Mouse (Mus musculus): ENCODE results near the gene Phtf1.

Phtf1 gene

GRCm38 (mm10) chr3:104026938-104027337, 59.0 kb downstream of the Phtf1 start:
- no peak for DNase-seq

GRCm38 (mm10) chr3:104032086-104032485, 64.2 kb downstream of the Phtf1 start:
- DNase-seq, result no peak

GRCm38 (mm10) chr3:104032747-104033146, 64.8 kb downstream of the Phtf1 start:
- no peak for DNase-seq

GRCm38 (mm10) chr3:104059001-104059622, 91.2 kb downstream of the Phtf1 start:
- peak; percentile 30 for DNase-seq

- DNase-seq, result no peak
Measured at GRCm38 (mm10) chr3:104069395-104069794, 101.5 kb downstream of the Phtf1 start.

Measured in right cerebral cortex, postnatal 14 days (tissue).